Mouse (Mus musculus) brain, embryonic 14.5 days (tissue): ENCODE results near the gene Zfp462.

Experiments used
- CTCF ChIP-seq: fragments of 200-500 bp; IDR thresholded peaks from 2 replicates; pipeline ENCODE4 v1.5.1; 2012; ENCODE audit warnings: inconsistent platforms, mild to moderate bottlenecking, moderate library complexity, borderline replicate concordance; ENCODE audit not compliant: insufficient read depth, insufficient read length; ENCODE audit errors: extremely low read depth
- POLR2A ChIP-seq: fragments of 200-500 bp; IDR thresholded peaks from 2 replicates; pipeline ENCODE4 v1.6.1; 2012; ENCODE audit warnings: mild to moderate bottlenecking, inconsistent platforms, borderline replicate concordance; ENCODE audit not compliant: poor library complexity, insufficient read depth, insufficient read length, severe bottlenecking; ENCODE audit errors: extremely low read depth

DNA sequence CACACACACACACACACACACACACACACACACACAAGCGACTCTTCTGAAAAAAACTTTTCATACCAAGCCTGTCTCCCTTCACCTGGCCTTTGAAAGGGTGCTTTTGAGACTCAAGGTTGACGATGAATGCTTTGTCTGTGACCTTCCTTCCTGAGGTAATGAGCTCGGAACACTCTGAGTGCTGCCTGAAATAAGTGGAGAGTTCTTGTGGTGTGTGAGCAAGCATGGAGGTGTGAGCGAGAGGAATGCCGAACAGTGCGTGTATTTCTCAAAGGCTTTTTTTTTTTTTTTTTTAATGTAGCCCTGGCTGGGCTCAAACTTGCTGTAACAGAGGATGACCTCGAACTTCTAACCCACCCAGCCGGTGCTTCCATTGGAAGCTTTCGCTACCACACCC is 156.8 kb downstream of the Zfp462 start:
- TF ChIP-seq CTCF (no peak), POLR2A (no peak)
